Mouse (Mus musculus): ENCODE measurements around the gene Aipl1. TPM values are rescaled to one million over a fixed set of nuclear protein-coding genes. Genes with fewer than 3 reads are reported as not detected.
"Not testable (repeated sequence)": the region's sequence is repeated elsewhere in the genome, so short reads cannot be mapped to it uniquely, and the experiment has no call there.

Aipl1 gene
- polyA plus RNA-seq, 1 experiment from 2014 or later = 0.11 TPM

DNA sequence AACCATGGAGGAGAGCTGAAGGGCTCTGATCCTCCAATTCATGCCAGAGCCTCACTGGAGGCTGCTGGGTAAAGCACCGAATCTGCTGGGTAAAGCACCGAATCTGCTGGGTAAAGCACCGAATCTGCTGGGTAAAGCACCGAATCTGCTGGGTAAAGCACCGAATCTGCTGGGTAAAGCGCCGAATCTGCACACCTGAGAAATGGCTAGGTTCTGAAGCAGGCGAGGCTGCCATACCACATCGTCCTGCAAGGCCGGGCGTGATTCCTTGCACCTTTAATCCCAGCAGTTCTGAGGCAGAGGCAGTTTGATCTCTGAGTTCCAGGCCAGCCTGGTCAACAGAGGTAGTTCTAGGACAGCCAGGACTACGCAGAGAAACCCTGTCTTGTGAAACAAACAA lies 44.9 kb downstream of the Aipl1 start:
- Histone ChIP-seq H3K9ac (replicated peaks; ENCODE audit: low read depth, low read length) (no peak overlapping the region), H3K4me1 (replicated peaks; ENCODE audit: control insufficient read depth, insufficient read depth, low read length) (peaks cover 12% of the 10 kb centered on the region), H3K9me3 (ENCODE audit: control insufficient read depth, low read length) (no peaks in the 10 kb centered on the region), H3K4me2 (ENCODE audit: low read length) (no peak overlapping the region), H3K4me3 (replicated peaks; ENCODE audit: low read length) (no peak overlapping the region), H3K27me3 (replicated peaks; ENCODE audit: control insufficient read depth, insufficient read depth, low read length) (no peaks in the 10 kb centered on the region), H3K36me3 (ENCODE audit: control insufficient read depth, insufficient read depth) (no peaks in the 10 kb centered on the region), H3K27ac (ENCODE audit: low read length) (no peak overlapping the region)
- 90% methylated on average over 12 of the region's 12 CpGs for WGBS
- no peak for ATAC-seq

GRCm38 (mm10) chr11:71991541-71991940 lies 45.8 kb downstream of the Aipl1 start:
- H3K4me1 ChIP-seq (replicated peaks; ENCODE audit: control insufficient read depth, insufficient read depth, low read length) = peaks cover 17% of the 10 kb centered on the region
- H3K36me3 ChIP-seq (ENCODE audit: control insufficient read depth, insufficient read depth) = no peaks in the 10 kb centered on the region
- H3K9me3 ChIP-seq (ENCODE audit: control insufficient read depth, low read length) = no peaks in the 10 kb centered on the region
- no peak overlapping the region for H3K27ac ChIP-seq (ENCODE audit: low read length)
- no peak overlapping the region for H3K9ac ChIP-seq (replicated peaks; ENCODE audit: low read depth, low read length)
- H3K4me2 ChIP-seq (ENCODE audit: low read length) = no peak overlapping the region
- 33% methylated on average over 5 of the region's 5 CpGs for WGBS
- no peak for ATAC-seq
- H3K27me3 ChIP-seq (replicated peaks; ENCODE audit: control insufficient read depth, insufficient read depth, low read length) = no peaks in the 10 kb centered on the region
- no peak overlapping the region for H3K4me3 ChIP-seq (replicated peaks; ENCODE audit: low read length)

- H3K27me3 ChIP-seq (replicated peaks; ENCODE audit: control insufficient read depth, insufficient read depth, low read length); ATAC-seq; H3K9me3 ChIP-seq (ENCODE audit: control insufficient read depth, low read length); H3K36me3 ChIP-seq (ENCODE audit: control insufficient read depth, insufficient read depth); H3K27ac ChIP-seq (ENCODE audit: low read length); H3K4me3 ChIP-seq (replicated peaks; ENCODE audit: low read length); H3K4me2 ChIP-seq (ENCODE audit: low read length); H3K9ac ChIP-seq (replicated peaks; ENCODE audit: low read depth, low read length): not testable (repeated sequence)
- H3K4me1 ChIP-seq (replicated peaks; ENCODE audit: control insufficient read depth, insufficient read depth, low read length) = peaks cover 29% of the 10 kb centered on the region
- WGBS = 63% methylated on average over 5 of the region's 5 CpGs
These were observed 47.9 kb downstream of the Aipl1 start for GRCm38 (mm10) chr11:71989407-71989806.

- Histone ChIP-seq H3K9me3 (ENCODE audit: control insufficient read depth, low read length) (no peaks in the 10 kb centered on the region), H3K27me3 (replicated peaks; ENCODE audit: control insufficient read depth, insufficient read depth, low read length) (no peaks in the 10 kb centered on the region), H3K4me1 (replicated peaks; ENCODE audit: control insufficient read depth, insufficient read depth, low read length) (peaks cover 29% of the 10 kb centered on the region), H3K4me2 (ENCODE audit: low read length) (no peak overlapping the region), H3K9ac (replicated peaks; ENCODE audit: low read depth, low read length) (no peak overlapping the region), H3K27ac (ENCODE audit: low read length) (no peak overlapping the region), H3K36me3 (ENCODE audit: control insufficient read depth, insufficient read depth) (no peaks in the 10 kb centered on the region), H3K4me3 (replicated peaks; ENCODE audit: low read length) (no peak overlapping the region)
- 57% methylated on average over 14 of the region's 14 CpGs for WGBS
- no peak for ATAC-seq
These were observed 49.9 kb downstream of the Aipl1 start for GRCm38 (mm10) chr11:71987159-71988150.

GRCm38 (mm10) chr11:71985783-71986182 lies 51.5 kb downstream of the Aipl1 start:
- Histone ChIP-seq H3K4me1 (replicated peaks; ENCODE audit: control insufficient read depth, insufficient read depth, low read length) (peaks cover 29% of the 10 kb centered on the region), H3K9ac (replicated peaks; ENCODE audit: low read depth, low read length) (no peak overlapping the region), H3K4me2 (ENCODE audit: low read length) (no peak overlapping the region), H3K36me3 (ENCODE audit: control insufficient read depth, insufficient read depth) (no peaks in the 10 kb centered on the region), H3K9me3 (ENCODE audit: control insufficient read depth, low read length) (no peaks in the 10 kb centered on the region), H3K4me3 (replicated peaks; ENCODE audit: low read length) (no peak overlapping the region), H3K27ac (ENCODE audit: low read length) (peak overlapping the region; percentile 18; the same call in 1 of the 2 replicates), H3K27me3 (replicated peaks; ENCODE audit: control insufficient read depth, insufficient read depth, low read length) (no peaks in the 10 kb centered on the region)
- 80% methylated on average over 2 of the region's 2 CpGs for WGBS
- no peak; the same call in 1 of the 2 replicates for ATAC-seq

DNA sequence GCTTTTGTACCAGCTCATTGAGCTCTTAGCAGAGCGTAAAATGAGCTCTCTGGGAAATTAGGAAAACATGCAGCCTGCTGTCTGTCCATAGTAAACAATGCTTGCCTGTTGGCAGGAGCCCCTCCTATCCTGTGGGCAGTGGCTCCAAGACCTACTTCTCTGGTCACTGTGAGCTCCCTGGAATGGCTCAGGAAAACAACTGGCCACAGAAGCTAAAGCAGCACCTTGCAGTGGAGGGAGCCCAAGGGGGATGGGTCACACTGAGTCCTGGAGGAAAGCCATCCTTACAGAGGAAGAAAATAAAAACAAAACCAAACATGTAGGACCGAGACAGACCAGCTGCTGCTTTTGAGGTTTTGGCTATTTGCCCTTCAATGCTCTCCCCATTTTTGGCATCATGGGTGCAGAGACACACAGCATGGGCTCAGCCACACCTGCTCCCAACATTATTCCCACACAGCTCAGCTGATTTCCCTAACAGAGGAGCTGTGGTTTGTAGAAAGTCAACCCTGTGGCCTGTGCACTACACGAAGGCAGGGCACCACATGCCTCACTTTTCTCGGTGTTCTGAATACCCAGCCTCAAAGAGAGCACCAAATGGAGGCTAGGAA lies 52.1 kb downstream of the Aipl1 start:
- 19% methylated on average over 4 of the region's 4 CpGs for WGBS
- peaks cover 29% of the 10 kb centered on the region for H3K4me1 ChIP-seq (replicated peaks; ENCODE audit: control insufficient read depth, insufficient read depth, low read length)
- H3K36me3 ChIP-seq (ENCODE audit: control insufficient read depth, insufficient read depth) = no peaks in the 10 kb centered on the region
- H3K4me3 ChIP-seq (replicated peaks; ENCODE audit: low read length) = no peak overlapping the region
- H3K9me3 ChIP-seq (ENCODE audit: control insufficient read depth, low read length) = no peaks in the 10 kb centered on the region
- peak; percentile 79 for ATAC-seq
- no peaks in the 10 kb centered on the region for H3K27me3 ChIP-seq (replicated peaks; ENCODE audit: control insufficient read depth, insufficient read depth, low read length)
- H3K9ac ChIP-seq (replicated peaks; ENCODE audit: low read depth, low read length) = no peak overlapping the region
- H3K27ac ChIP-seq (ENCODE audit: low read length) = peak overlapping the region; percentile 14; the same call in 1 of the 2 replicates
- no peak overlapping the region for H3K4me2 ChIP-seq (ENCODE audit: low read length)

GRCm38 (mm10) chr11:71984093-71984492 lies 53.2 kb downstream of the Aipl1 start:
- H3K27ac ChIP-seq (ENCODE audit: low read length) = no peak overlapping the region
- WGBS = 71% methylated on average over 2 of the region's 2 CpGs
- no peak for ATAC-seq
- H3K9ac ChIP-seq (replicated peaks; ENCODE audit: low read depth, low read length) = no peak overlapping the region
- no peaks in the 10 kb centered on the region for H3K27me3 ChIP-seq (replicated peaks; ENCODE audit: control insufficient read depth, insufficient read depth, low read length)
- no peak overlapping the region for H3K4me2 ChIP-seq (ENCODE audit: low read length)
- H3K4me3 ChIP-seq (replicated peaks; ENCODE audit: low read length) = no peak overlapping the region
- no peaks in the 10 kb centered on the region for H3K9me3 ChIP-seq (ENCODE audit: control insufficient read depth, low read length)
- peaks cover 29% of the 10 kb centered on the region for H3K4me1 ChIP-seq (replicated peaks; ENCODE audit: control insufficient read depth, insufficient read depth, low read length)
- no peaks in the 10 kb centered on the region for H3K36me3 ChIP-seq (ENCODE audit: control insufficient read depth, insufficient read depth)

Other genes starting within 250 kb of the Aipl1 start
- 64.1 and 80.3 TPM in 2 replicates for gene Pimreg, start 4.5 kb upstream of the Aipl1 start, polyA plus RNA-seq (2015; fragmentation: Nextera tagmentation; extraction: Ambion mirVana)
- 2.0 and 3.0 TPM in 2 replicates for gene Pitpnm3, start 98.3 kb upstream of the Aipl1 start, polyA plus RNA-seq (2015; fragmentation: Nextera tagmentation; extraction: Ambion mirVana)
- gene Gm43951, start 169.3 kb upstream of the Aipl1 start, polyA plus RNA-seq (2015; fragmentation: Nextera tagmentation; extraction: Ambion mirVana) = 1.6 TPM in 2 replicates
- 23.6 and 24.3 TPM in 2 replicates for gene 4933427D14Rik, start 169.9 kb upstream of the Aipl1 start, polyA plus RNA-seq (2015; fragmentation: Nextera tagmentation; extraction: Ambion mirVana)
- gene Txndc17, start 170.0 kb upstream of the Aipl1 start, polyA plus RNA-seq (2015; fragmentation: Nextera tagmentation; extraction: Ambion mirVana) = 131 and 138 TPM in 2 replicates
- gene Med31, start 178.1 kb upstream of the Aipl1 start, polyA plus RNA-seq (2015; fragmentation: Nextera tagmentation; extraction: Ambion mirVana) = 61.1 and 67.8 TPM in 2 replicates
- gene Slc13a5, start 229.7 kb upstream of the Aipl1 start, polyA plus RNA-seq (2015; fragmentation: Nextera tagmentation; extraction: Ambion mirVana) = 0.35 and 0.65 TPM in 2 replicates

Data from forebrain, embryonic 16.5 days (tissue).